Mouse (Mus musculus) CH12.LX (cell line): Measurements from ENCODE around the gene Bpifa2. TPM values are rescaled to one million over a fixed set of nuclear protein-coding genes. Genes with fewer than 3 reads are reported as not detected.

Experiments used
- DNase-seq: peaks from one replicate; pipeline ENCODE4 v3.0.0-alpha.2; 2013; ENCODE audit errors: extremely low read depth
- H3K27ac ChIP-seq: 2 replicates; pipeline ENCODE4 v1.5.1; 2012; ENCODE audit warnings: low read depth, mild to moderate bottlenecking, control low read depth, moderate library complexity; ENCODE audit not compliant: insufficient read depth
- H3K27me3 ChIP-seq: replicated peaks from 2 replicates; pipeline ENCODE3; 2012; ENCODE audit warnings: inconsistent platforms
- H3K36me3 ChIP-seq, 2 experiments: replicated peaks in 1 of 2; 2 replicates each; pipeline versions ENCODE3 to v1.6.1; 2012; ENCODE audit warnings: inconsistent platforms in 1 of 2, low read length in 1 of 2, mild to moderate bottlenecking in 1 of 2, mixed read lengths in 1 of 2, moderate library complexity in 1 of 2; ENCODE audit not compliant: control insufficient read depth in 1 of 2, insufficient read depth in 1 of 2
- H3K4me1 ChIP-seq, 2 experiments: 2 replicates each; pipeline ENCODE4 v1.6.1; 2012; ENCODE audit warnings: inconsistent platforms in 1 of 2, moderate library complexity in 1 of 2; ENCODE audit not compliant: insufficient read depth in 2 of 2, control insufficient read depth in 1 of 2
- H3K4me2 ChIP-seq: 2 replicates; pipeline ENCODE4 v1.6.1; 2012; ENCODE audit warnings: low read depth, mild to moderate bottlenecking, control low read depth; ENCODE audit not compliant: poor library complexity, insufficient read depth, severe bottlenecking
- H3K4me3 ChIP-seq, 3 experiments: fragments of 150-350 bp in 1 of 3; sonication (generic) in 1 of 3; replicated peaks in 1 of 3; 2 replicates each; pipeline versions ENCODE3 to v1.5.1; 2011 to 2012; ENCODE audit warnings: low read depth in 2 of 3, low read length in 2 of 3, mild to moderate bottlenecking in 2 of 3, moderate library complexity in 2 of 3, control low read depth in 1 of 3, improper control_type of control experiment in 1 of 3, inconsistent platforms in 1 of 3, mixed read lengths in 1 of 3; ENCODE audit not compliant: poor library complexity in 1 of 3
- H3K79me2 ChIP-seq: replicated peaks from 2 replicates; pipeline ENCODE4 v1.6.1; 2012; ENCODE audit warnings: mild to moderate bottlenecking, moderate library complexity; ENCODE audit not compliant: control insufficient read depth, poor library complexity, insufficient read depth, severe bottlenecking; ENCODE audit errors: extremely low read depth
- H3K9ac ChIP-seq: 2 replicates; pipeline ENCODE4 v1.6.1; 2012; ENCODE audit warnings: low read depth, mild to moderate bottlenecking, control low read depth, moderate library complexity; ENCODE audit not compliant: insufficient read depth
- H3K9me3 ChIP-seq: replicated peaks from 2 replicates; pipeline ENCODE3; 2012; ENCODE audit warnings: low read length, inconsistent platforms, mixed read lengths
- CHD1 ChIP-seq: IDR thresholded peaks from 2 replicates; pipeline ENCODE4 v1.6.1; 2012; ENCODE audit warnings: low read depth, low read length, improper control_type of control experiment, inconsistent platforms
- CTCF ChIP-seq, 2 experiments: IDR thresholded peaks in 1 of 2; conservative IDR thresholded peaks in 1 of 2; 2 replicates each; pipeline ENCODE4 v1.5.1; 2011 to 2012; ENCODE audit warnings: low read depth in 2 of 2, low read length in 2 of 2, improper control_type of control experiment in 1 of 2, inconsistent platforms in 1 of 2, mild to moderate bottlenecking in 1 of 2, moderate library complexity in 1 of 2
- E2F4 ChIP-seq: IDR thresholded peaks from 2 replicates; pipeline ENCODE4 v1.6.1; 2011; ENCODE audit warnings: low read depth, low read length, improper control_type of control experiment; ENCODE audit not compliant: insufficient replicate concordance
- ELF1 ChIP-seq: IDR thresholded peaks from 2 replicates; pipeline ENCODE4 v1.6.1; 2014; ENCODE audit warnings: low read depth, mild to moderate bottlenecking, inconsistent platforms, low read length, improper control_type of control experiment
- EP300 ChIP-seq: IDR thresholded peaks from 2 replicates; pipeline ENCODE4 v1.6.1; 2011; ENCODE audit warnings: low read length, improper control_type of control experiment
- ETS1 ChIP-seq: conservative IDR thresholded peaks from 2 replicates; pipeline ENCODE4 v1.6.1; 2012; ENCODE audit warnings: low read depth, mild to moderate bottlenecking, inconsistent platforms, low read length, improper control_type of control experiment, moderate library complexity
- JUN ChIP-seq: IDR thresholded peaks from 2 replicates; pipeline ENCODE4 v1.6.1; 2011; ENCODE audit warnings: low read depth, mild to moderate bottlenecking, low read length, improper control_type of control experiment, moderate library complexity; ENCODE audit not compliant: insufficient read depth
- JUND ChIP-seq: conservative IDR thresholded peaks from 2 replicates; pipeline ENCODE4 v1.6.1; 2011; ENCODE audit warnings: low read depth, low read length, improper control_type of control experiment
- KAT2A ChIP-seq: IDR thresholded peaks from 2 replicates; pipeline ENCODE4 v1.6.1; 2012; ENCODE audit warnings: low read length, improper control_type of control experiment, inconsistent platforms; ENCODE audit not compliant: insufficient replicate concordance
- MAFK ChIP-seq: IDR thresholded peaks from 2 replicates; pipeline ENCODE4 v1.6.1; 2011; ENCODE audit warnings: low read length, improper control_type of control experiment; ENCODE audit not compliant: insufficient replicate concordance
- MAX ChIP-seq: IDR thresholded peaks from 2 replicates; pipeline ENCODE4 v1.6.1; 2011; ENCODE audit warnings: low read length, improper control_type of control experiment
- MAZ ChIP-seq: IDR thresholded peaks from 2 replicates; pipeline ENCODE4 v1.6.1; 2012; ENCODE audit warnings: low read depth, mild to moderate bottlenecking, inconsistent platforms, low read length, improper control_type of control experiment, moderate library complexity
- MXI1 ChIP-seq: IDR thresholded peaks from 2 replicates; pipeline ENCODE4 v1.6.1; 2011; ENCODE audit warnings: mild to moderate bottlenecking, low read depth, low read length, improper control_type of control experiment
- MYC ChIP-seq: IDR thresholded peaks from 2 replicates; pipeline ENCODE4 v1.6.1; 2011; ENCODE audit warnings: low read depth, mild to moderate bottlenecking, improper control_type of control experiment, low read length
- NELFE ChIP-seq: IDR thresholded peaks from 2 replicates; pipeline ENCODE4 v1.6.1; 2011; ENCODE audit warnings: low read depth, low read length, improper control_type of control experiment
- NRF1 ChIP-seq: IDR thresholded peaks from 2 replicates; pipeline ENCODE4 v1.6.1; 2014; ENCODE audit warnings: low read depth, mild to moderate bottlenecking, inconsistent platforms, low read length, improper control_type of control experiment, moderate library complexity
- PAX5 ChIP-seq: IDR thresholded peaks from 2 replicates; pipeline ENCODE4 v1.6.1; 2012; ENCODE audit warnings: low read length, inconsistent platforms, mixed read lengths
- RCOR1 ChIP-seq: conservative IDR thresholded peaks from 2 replicates; pipeline ENCODE4 v1.6.1; 2012; ENCODE audit warnings: low read depth, mild to moderate bottlenecking, inconsistent platforms, low read length, improper control_type of control experiment
- SIN3A ChIP-seq: IDR thresholded peaks from 2 replicates; pipeline ENCODE4 v1.6.1; 2012; ENCODE audit warnings: low read length, improper control_type of control experiment, inconsistent platforms
- SMC3 ChIP-seq: IDR thresholded peaks from 2 replicates; pipeline ENCODE4 v1.6.1; 2011; ENCODE audit warnings: low read depth, low read length, improper control_type of control experiment
- TBP ChIP-seq: conservative IDR thresholded peaks from 2 replicates; pipeline ENCODE4 v1.6.1; 2011; ENCODE audit warnings: low read depth, low read length, improper control_type of control experiment
- UBTF ChIP-seq: IDR thresholded peaks from 2 replicates; pipeline ENCODE4 v1.6.1; 2012; ENCODE audit warnings: low read depth, mild to moderate bottlenecking, inconsistent platforms, low read length, improper control_type of control experiment, moderate library complexity
- ZNF384 ChIP-seq: IDR thresholded peaks from 2 replicates; pipeline ENCODE4 v1.6.1; 2012; ENCODE audit warnings: low read depth, low read length, improper control_type of control experiment, inconsistent platforms
- dilution Hi-C: fragments of 300-500 bp; cut with MboI; formaldehyde crosslinking; loops from 2 replicates; pipeline ENCODE4 v1.14.3; 2020; ENCODE audit warnings: low sequenced_read_pairs; ENCODE audit not compliant: extremely low pct_unique_long_range_greater_than_20kb, extremely low pct_ligation_motif_present
- in situ Hi-C: fragments of 300-500 bp; cut with MboI; formaldehyde crosslinking; loops from 3 replicates; pipeline ENCODE4 v1.14.3; 2019; ENCODE audit warnings: low sequenced_read_pairs, low pct_ligation_motif_present, low pct_unique_long_range_greater_than_20kb, mixed read lengths
- polyA plus RNA-seq: library from polyadenylated mRNA; unstranded; fragments of >175 nt; gene quantifications from 2 replicates; pipeline ENCODE4 v1.2.1, GENCODE M21; 2012; ENCODE audit warnings: low read depth; ENCODE audit not compliant: insufficient read length
- total RNA-seq, 2 experiments: library from RNA; depleted of rRNA; stranded (reverse); fragments of 300-350 nt in 1 of 2; fragments of >200 nt in 1 of 2; gene quantifications; 2 replicates each; pipeline ENCODE4 v1.2.3; 2012 to 2014

The Bpifa2 gene
- total RNA-seq (2012; rRNA removed): not detected in 2 replicates
- not detected in 2 replicates for total RNA-seq (2014; rRNA removed)
- not detected in 2 replicates for polyA plus RNA-seq

DNA sequence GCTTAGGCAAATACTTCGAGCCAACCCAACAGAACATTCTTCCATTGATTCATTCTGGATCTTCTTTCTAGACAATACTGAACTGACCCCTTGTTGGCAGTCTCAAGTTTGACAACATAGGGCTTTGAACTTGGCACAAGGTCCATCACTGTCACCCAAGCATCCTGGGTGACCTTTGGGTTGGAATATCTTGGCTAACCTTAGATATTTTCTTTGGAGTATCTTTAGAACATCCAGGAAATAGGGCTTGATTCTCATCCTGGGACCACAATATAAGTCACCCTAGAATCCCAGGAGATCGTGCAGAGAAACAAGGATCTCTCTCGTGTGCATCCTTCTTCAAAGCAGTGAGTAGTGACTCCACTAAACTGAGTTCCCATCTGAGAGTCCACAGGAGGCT is at the start of gene Bpifa2:
Gene Bpifa2, plus strand, starts transcription at position 301 of the 400 bp plus-strand sequence.
- Histone ChIP-seq H3K9me3 (no peaks in the 10 kb centered on the region), H3K4me3 (no peak within 1 kb of the TSS), H3K36me3 (no peaks in the 10 kb centered on the region), H3K79me2 (no peaks in the 10 kb centered on the region), H3K4me2 (no peak within 1 kb of the TSS), H3K27me3 (peaks cover 95% of the 10 kb centered on the region), H3K4me1 (no peaks in the 10 kb centered on the region), H3K27ac (no peak within 1 kb of the TSS), H3K9ac (no peak within 1 kb of the TSS)
- in situ Hi-C loops: no loop called here
- no peak for DNase-seq
- no peak for TF ChIP-seq SIN3A
- TF ChIP-seq PAX5: no peak
- TF ChIP-seq TBP: no peak
- no peak for TF ChIP-seq MAFK
- no peak for TF ChIP-seq MAZ
- TF ChIP-seq MYC: no peak
- no peak for TF ChIP-seq SMC3
- no peak for TF ChIP-seq JUN
- no peak for TF ChIP-seq NRF1
- no peak for TF ChIP-seq CTCF (conservative IDR thresholded peaks at IDR 0.05 in 1 of 2, IDR thresholded peaks at IDR 0.05 in 1 of 2; ENCODE audit: low read depth in 2 of 2, low read length in 2 of 2)
- TF ChIP-seq ETS1: no peak
- no peak for TF ChIP-seq JUND
- no peak for TF ChIP-seq ELF1
- dilution Hi-C loops: no loop called here

DNA sequence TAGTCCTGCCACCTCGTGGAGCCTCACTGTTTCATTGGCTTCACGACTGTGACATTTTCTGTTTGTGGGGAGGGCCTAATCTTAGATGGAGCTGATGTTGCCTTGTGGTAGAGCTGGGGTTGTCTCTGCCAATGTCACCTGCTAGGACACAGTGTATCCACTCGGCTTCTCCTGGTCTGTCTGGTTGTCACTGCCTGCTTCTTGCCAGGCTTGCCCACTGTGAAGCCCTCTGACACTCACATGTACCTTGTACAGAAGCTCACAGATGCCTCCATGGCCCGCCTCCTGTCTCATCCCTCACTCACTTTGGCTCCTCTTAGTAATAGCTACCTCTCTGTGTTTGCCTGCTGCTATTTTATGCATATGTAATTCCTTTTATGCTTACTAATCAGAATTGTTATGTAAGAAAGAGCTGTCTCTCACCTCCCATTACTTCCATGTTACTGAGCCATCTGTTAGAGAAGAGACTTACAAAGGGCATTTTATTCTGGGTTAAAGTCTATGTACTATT is 45.2 kb upstream of the Bpifa2 start:
- no peaks in the 10 kb centered on the region for H3K36me3 ChIP-seq
- TF ChIP-seq EP300: no peak
- TF ChIP-seq ZNF384: no peak
- no peak for TF ChIP-seq MAZ
- no peak for TF ChIP-seq PAX5
- no peak for TF ChIP-seq KAT2A
- TF ChIP-seq CTCF (conservative IDR thresholded peaks at IDR 0.05 in 1 of 2, IDR thresholded peaks at IDR 0.05 in 1 of 2; ENCODE audit: low read depth in 2 of 2, low read length in 2 of 2): no peak
- no peak for TF ChIP-seq CHD1
- TF ChIP-seq ELF1: no peak
- TF ChIP-seq JUN: no peak
- TF ChIP-seq UBTF: no peak
- TF ChIP-seq MXI1: no peak
- TF ChIP-seq ETS1: no peak
- TF ChIP-seq E2F4: no peak
- TF ChIP-seq RCOR1: no peak
- no peak for TF ChIP-seq MAX
- no peak for TF ChIP-seq NELFE
- no peak for TF ChIP-seq MAFK
- TF ChIP-seq, all 38 proteins: peak for 0
- Histone ChIP-seq H3K4me2 (no peak overlapping the region), H3K4me1 (peaks cover 0 to 7% of the 10 kb centered on the region in 2 experiments; a peak in 2 of 4 replicates), H3K9ac (no peak overlapping the region), H3K27ac (no peak overlapping the region), H3K4me3 (no peak overlapping the region), H3K27me3 (peaks cover 94% of the 10 kb centered on the region), H3K9me3 (no peaks in the 10 kb centered on the region), H3K79me2 (no peaks in the 10 kb centered on the region)
- DNase-seq: no peak
- dilution Hi-C loops (no loop called here), in situ Hi-C loops (no loop called here)
